Mouse (Mus musculus): ENCODE results near the gene Git2. TPM values are rescaled to one million over a fixed set of nuclear protein-coding genes. Genes with fewer than 3 reads are reported as not detected.

Git2 gene
- polyA plus RNA-seq, 1 experiment from 2014 or later = 32.6 TPM

DNA sequence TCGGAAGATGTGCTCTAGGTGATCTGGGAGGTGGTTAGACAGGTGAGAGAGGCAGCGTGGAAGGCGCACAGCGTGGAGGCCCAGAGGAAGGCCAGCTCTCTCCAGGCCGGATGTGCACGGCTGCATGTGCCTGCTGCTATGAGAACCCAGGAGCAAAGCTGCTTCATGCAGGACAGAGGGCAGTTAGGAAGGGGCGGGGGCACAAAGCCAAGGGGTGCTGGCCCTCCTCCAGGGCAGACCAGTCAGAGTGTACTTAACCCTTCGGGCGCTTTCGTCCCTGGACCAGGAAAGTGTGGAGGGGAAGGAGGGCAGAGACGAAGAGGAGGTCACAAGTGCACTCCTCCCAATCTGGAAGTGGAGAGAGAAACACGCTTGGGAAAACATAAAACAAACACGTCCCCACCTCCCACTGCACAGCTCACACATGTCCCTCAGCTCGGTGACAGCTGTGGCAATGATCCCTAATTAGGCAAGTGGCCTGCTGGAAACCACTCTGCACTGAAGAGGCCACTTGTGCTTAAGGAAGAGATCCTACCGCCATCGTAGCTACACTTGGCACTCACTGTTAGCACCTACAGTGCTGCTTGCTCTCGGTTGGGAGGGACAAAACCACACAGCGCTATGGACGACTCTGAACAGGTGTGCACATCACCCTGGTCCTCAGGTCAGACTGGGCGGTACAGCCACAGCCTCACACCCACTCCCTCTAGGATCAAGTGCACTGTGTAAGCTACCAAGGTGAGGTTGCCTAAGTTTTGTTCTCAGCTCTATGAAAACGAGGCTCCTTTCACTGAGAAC lies 38.0 kb downstream of the Git2 start:
- H3K4me3 ChIP-seq (ENCODE audit: control insufficient read depth in 1 of 2, insufficient read depth in 1 of 2, low read depth in 1 of 2, low read length in 2 of 2) = no peak overlapping the region
- H3K4me2 ChIP-seq (ENCODE audit: low read length) = no peak overlapping the region
- H3K9me3 ChIP-seq (ENCODE audit: control insufficient read depth, low read length) = no peaks in the 10 kb centered on the region
- H3K36me3 ChIP-seq (ENCODE audit: control insufficient read depth, insufficient read depth, low read length) = peaks cover 92% of the 10 kb centered on the region
- H3K9ac ChIP-seq (ENCODE audit: low read length) = no peak overlapping the region
- 71% methylated on average over 21 of the region's 21 CpGs for WGBS
- ATAC-seq (ENCODE audit: insufficient number of reproducible peaks, insufficient read depth, low FRiP score, low read depth) = no peak
- H3K4me1 ChIP-seq (ENCODE audit: control insufficient read depth in 2 of 2, insufficient read depth in 2 of 2, low read length in 2 of 2) = peaks cover 9 to 25% of the 10 kb centered on the region in 2 experiments
- no peaks in the 10 kb centered on the region for H3K27me3 ChIP-seq (ENCODE audit: control insufficient read depth, insufficient read depth, low read length)
- no peak overlapping the region for H3K27ac ChIP-seq (replicated peaks in 1 of 2; ENCODE audit: control insufficient read depth in 1 of 2, insufficient read depth in 1 of 2, low read depth in 2 of 2, low read length in 2 of 2)

DNA sequence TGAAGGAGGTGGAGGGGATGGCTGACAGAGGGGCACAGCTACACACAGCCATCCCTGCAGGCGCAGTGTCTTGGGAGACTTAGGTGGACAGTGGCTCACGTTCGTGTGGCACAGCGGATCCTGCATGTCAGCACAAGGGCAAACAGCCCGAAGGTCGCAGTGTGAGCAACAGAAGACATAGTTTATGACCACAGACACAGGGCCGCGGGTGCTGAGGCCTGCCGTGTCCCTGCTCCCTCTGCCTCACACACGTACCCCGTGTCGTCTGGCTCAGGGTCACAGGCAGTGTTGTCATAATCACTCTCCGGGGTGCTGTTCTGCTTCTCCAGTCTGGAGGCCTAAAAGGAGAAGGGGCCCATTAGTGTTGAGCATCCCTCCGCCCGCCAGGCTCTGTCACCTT lies 41.7 kb downstream of the Git2 start:
- H3K36me3 ChIP-seq (ENCODE audit: control insufficient read depth, insufficient read depth, low read length) = peaks cover 97% of the 10 kb centered on the region
- no peak overlapping the region for H3K9ac ChIP-seq (ENCODE audit: low read length)
- no peak overlapping the region for H3K4me3 ChIP-seq (ENCODE audit: control insufficient read depth in 1 of 2, insufficient read depth in 1 of 2, low read depth in 1 of 2, low read length in 2 of 2)
- H3K27ac ChIP-seq (replicated peaks in 1 of 2; ENCODE audit: control insufficient read depth in 1 of 2, insufficient read depth in 1 of 2, low read depth in 2 of 2, low read length in 2 of 2) = no peak overlapping the region
- no peak for ATAC-seq (ENCODE audit: insufficient number of reproducible peaks, insufficient read depth, low FRiP score, low read depth)
- H3K4me1 ChIP-seq (ENCODE audit: control insufficient read depth in 2 of 2, insufficient read depth in 2 of 2, low read length in 2 of 2) = peaks cover 2 to 13% of the 10 kb centered on the region in 2 experiments; a peak in 3 of 4 replicates
- H3K27me3 ChIP-seq (ENCODE audit: control insufficient read depth, insufficient read depth, low read length) = no peaks in the 10 kb centered on the region
- no peak overlapping the region for H3K4me2 ChIP-seq (ENCODE audit: low read length)
- 96% methylated on average over 15 of the region's 15 CpGs for WGBS
- no peaks in the 10 kb centered on the region for H3K9me3 ChIP-seq (ENCODE audit: control insufficient read depth, low read length)

DNA sequence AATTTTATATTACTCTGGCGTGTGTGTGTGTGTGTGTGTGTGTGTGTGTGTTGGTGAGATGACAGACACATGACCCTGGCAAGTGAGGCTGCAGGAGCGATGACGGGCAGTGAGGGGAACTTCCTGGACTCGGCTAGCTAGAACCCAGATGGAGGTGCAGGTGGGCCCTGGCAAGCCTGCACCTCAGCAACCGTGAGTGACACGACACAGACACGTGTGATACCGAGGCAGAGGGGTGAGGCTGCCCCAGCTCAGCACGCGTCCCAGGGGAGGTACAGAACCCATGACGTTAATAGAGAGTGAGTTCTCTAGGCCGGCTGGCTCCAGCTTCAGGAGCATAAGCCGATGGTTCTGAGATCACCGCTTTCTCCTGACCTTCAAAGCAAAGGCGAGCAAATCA lies 43.3 kb downstream of the Git2 start:
- peaks cover 96% of the 10 kb centered on the region for H3K36me3 ChIP-seq (ENCODE audit: control insufficient read depth, insufficient read depth, low read length)

DNA sequence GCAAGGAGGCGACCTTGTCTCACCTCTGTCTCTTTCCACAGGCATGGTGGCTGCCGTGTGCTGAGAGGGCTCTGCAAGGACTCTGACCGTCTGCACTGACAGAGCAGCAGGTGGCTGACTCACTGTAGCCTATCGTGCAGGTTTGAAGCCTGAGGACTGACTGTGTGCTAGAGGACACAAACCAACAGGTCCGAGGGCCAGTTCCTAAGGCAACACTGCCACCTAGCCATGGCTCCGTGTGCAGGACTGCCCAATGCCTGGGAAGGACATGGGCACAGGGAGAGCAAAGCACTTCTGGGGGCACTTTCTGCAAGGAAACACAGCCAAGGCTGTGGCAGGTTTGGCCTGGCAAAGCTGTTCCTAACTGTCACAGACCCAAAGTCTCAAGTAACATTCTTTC lies 43.8 kb downstream of the Git2 start:
- Histone ChIP-seq H3K4me1 (ENCODE audit: control insufficient read depth in 2 of 2, insufficient read depth in 2 of 2, low read length in 2 of 2) (no peaks in the 10 kb centered on the region), H3K4me3 (ENCODE audit: control insufficient read depth in 1 of 2, insufficient read depth in 1 of 2, low read depth in 1 of 2, low read length in 2 of 2) (no peak overlapping the region), H3K4me2 (ENCODE audit: low read length) (no peak overlapping the region), H3K9me3 (ENCODE audit: control insufficient read depth, low read length) (no peaks in the 10 kb centered on the region), H3K9ac (ENCODE audit: low read length) (no peak overlapping the region), H3K27me3 (ENCODE audit: control insufficient read depth, insufficient read depth, low read length) (no peaks in the 10 kb centered on the region), H3K27ac (replicated peaks in 1 of 2; ENCODE audit: control insufficient read depth in 1 of 2, insufficient read depth in 1 of 2, low read depth in 2 of 2, low read length in 2 of 2) (no peak overlapping the region), H3K36me3 (ENCODE audit: control insufficient read depth, insufficient read depth, low read length) (peaks cover 92% of the 10 kb centered on the region)
- ATAC-seq (ENCODE audit: insufficient number of reproducible peaks, insufficient read depth, low FRiP score, low read depth) = no peak
- 61% methylated on average over 6 of the region's 6 CpGs for WGBS

More for the DNA sequence above, 43.3 kb downstream of the Git2 start:
- no peaks in the 10 kb centered on the region for H3K4me1 ChIP-seq (ENCODE audit: control insufficient read depth in 2 of 2, insufficient read depth in 2 of 2, low read length in 2 of 2)
- ATAC-seq (ENCODE audit: insufficient number of reproducible peaks, insufficient read depth, low FRiP score, low read depth) = no peak
- H3K9ac ChIP-seq (ENCODE audit: low read length) = no peak overlapping the region
- H3K4me2 ChIP-seq (ENCODE audit: low read length) = no peak overlapping the region
- no peak overlapping the region for H3K27ac ChIP-seq (replicated peaks in 1 of 2; ENCODE audit: control insufficient read depth in 1 of 2, insufficient read depth in 1 of 2, low read depth in 2 of 2, low read length in 2 of 2)
- H3K27me3 ChIP-seq (ENCODE audit: control insufficient read depth, insufficient read depth, low read length) = no peaks in the 10 kb centered on the region
- H3K9me3 ChIP-seq (ENCODE audit: control insufficient read depth, low read length) = no peaks in the 10 kb centered on the region
- WGBS = 88% methylated on average over 15 of the region's 15 CpGs
- no peak overlapping the region for H3K4me3 ChIP-seq (ENCODE audit: control insufficient read depth in 1 of 2, insufficient read depth in 1 of 2, low read depth in 1 of 2, low read length in 2 of 2)

DNA sequence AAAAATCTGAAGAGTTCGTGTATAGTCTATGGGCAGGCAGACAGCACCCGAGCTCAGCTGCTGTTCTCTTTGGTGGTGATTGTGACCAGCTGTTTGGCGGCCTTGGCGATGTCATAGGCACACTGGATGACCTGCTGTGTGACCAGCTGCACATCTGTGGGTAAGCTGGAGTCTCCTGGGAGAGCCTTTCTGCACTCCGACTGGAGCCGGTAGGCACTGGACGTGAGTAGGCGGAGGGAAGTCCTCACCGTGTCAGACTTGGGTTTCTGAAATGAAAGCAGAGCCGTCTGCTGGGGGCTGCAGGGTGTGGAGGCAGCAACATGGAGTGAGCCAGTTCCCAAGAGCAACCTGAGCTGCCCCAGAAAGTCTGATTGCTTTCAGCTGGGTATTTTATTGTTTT lies 45.2 kb downstream of the Git2 start:
- no peak for ATAC-seq (ENCODE audit: insufficient number of reproducible peaks, insufficient read depth, low FRiP score, low read depth)

DNA sequence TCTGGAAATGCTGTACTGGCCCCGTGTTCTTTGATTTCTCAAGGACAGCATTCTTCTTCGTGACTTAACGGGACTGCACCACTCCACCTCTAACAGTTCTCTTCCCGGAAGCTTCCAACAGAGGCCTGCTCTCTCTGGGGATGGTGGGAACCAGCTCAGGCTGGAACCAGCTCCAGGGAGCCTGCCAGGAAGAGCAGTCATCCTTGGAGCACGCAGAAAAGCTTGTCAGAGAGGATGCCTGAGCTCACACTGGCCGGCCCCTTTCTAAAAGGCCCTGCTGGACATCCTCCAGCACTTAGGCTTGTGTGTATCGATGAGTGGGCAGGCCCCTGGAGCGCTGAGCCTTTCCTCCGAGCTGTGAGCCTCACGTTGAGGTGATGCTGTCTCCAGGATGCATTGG lies 47.2 kb downstream of the Git2 start:
- ATAC-seq (ENCODE audit: insufficient number of reproducible peaks, insufficient read depth, low FRiP score, low read depth) = no peak
- Histone ChIP-seq H3K27ac (replicated peaks in 1 of 2; ENCODE audit: control insufficient read depth in 1 of 2, insufficient read depth in 1 of 2, low read depth in 2 of 2, low read length in 2 of 2) (no peak overlapping the region), H3K9ac (ENCODE audit: low read length) (no peak overlapping the region), H3K4me1 (ENCODE audit: control insufficient read depth in 2 of 2, insufficient read depth in 2 of 2, low read length in 2 of 2) (no peaks in the 10 kb centered on the region), H3K9me3 (ENCODE audit: control insufficient read depth, low read length) (no peaks in the 10 kb centered on the region), H3K27me3 (ENCODE audit: control insufficient read depth, insufficient read depth, low read length) (no peaks in the 10 kb centered on the region), H3K4me3 (ENCODE audit: control insufficient read depth in 1 of 2, insufficient read depth in 1 of 2, low read depth in 1 of 2, low read length in 2 of 2) (no peak overlapping the region), H3K4me2 (ENCODE audit: low read length) (no peak overlapping the region), H3K36me3 (ENCODE audit: control insufficient read depth, insufficient read depth, low read length) (peaks cover 61% of the 10 kb centered on the region)
- WGBS = 72% methylated on average over 10 of the region's 10 CpGs

More for the DNA sequence above, 45.2 kb downstream of the Git2 start:
- Histone ChIP-seq H3K4me1 (ENCODE audit: control insufficient read depth in 2 of 2, insufficient read depth in 2 of 2, low read length in 2 of 2) (no peaks in the 10 kb centered on the region), H3K9me3 (ENCODE audit: control insufficient read depth, low read length) (no peaks in the 10 kb centered on the region), H3K36me3 (ENCODE audit: control insufficient read depth, insufficient read depth, low read length) (peaks cover 80% of the 10 kb centered on the region), H3K27ac (replicated peaks in 1 of 2; ENCODE audit: control insufficient read depth in 1 of 2, insufficient read depth in 1 of 2, low read depth in 2 of 2, low read length in 2 of 2) (no peak overlapping the region), H3K4me2 (ENCODE audit: low read length) (no peak overlapping the region), H3K27me3 (ENCODE audit: control insufficient read depth, insufficient read depth, low read length) (no peaks in the 10 kb centered on the region), H3K9ac (ENCODE audit: low read length) (no peak overlapping the region), H3K4me3 (ENCODE audit: control insufficient read depth in 1 of 2, insufficient read depth in 1 of 2, low read depth in 1 of 2, low read length in 2 of 2) (no peak overlapping the region)
- 77% methylated on average over 10 of the region's 10 CpGs for WGBS

DNA sequence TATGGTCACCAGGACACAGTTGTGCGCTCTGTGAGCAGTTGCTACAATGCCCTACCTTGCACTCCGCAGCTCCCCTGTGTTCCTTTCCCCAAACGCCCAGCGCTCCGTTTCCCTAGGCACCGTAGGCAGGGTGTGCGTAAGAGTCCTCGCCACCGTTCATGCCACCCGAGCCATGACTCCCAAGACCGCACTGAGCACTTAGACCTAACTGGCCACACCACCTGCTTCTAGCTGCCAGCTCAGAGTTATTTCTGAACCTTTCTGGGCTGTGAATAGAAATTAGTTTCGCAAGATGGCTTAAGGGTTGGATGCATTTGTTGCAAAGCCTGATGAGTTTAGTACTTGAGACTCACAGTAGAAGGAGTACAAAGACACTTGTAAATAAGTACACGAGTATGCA lies 52.5 kb downstream of the Git2 start:
- no peak overlapping the region for H3K4me3 ChIP-seq (ENCODE audit: control insufficient read depth in 1 of 2, insufficient read depth in 1 of 2, low read depth in 1 of 2, low read length in 2 of 2)
- 94% methylated on average over 13 of the region's 13 CpGs for WGBS
- no peaks in the 10 kb centered on the region for H3K27me3 ChIP-seq (ENCODE audit: control insufficient read depth, insufficient read depth, low read length)
- H3K36me3 ChIP-seq (ENCODE audit: control insufficient read depth, insufficient read depth, low read length) = peaks cover 48% of the 10 kb centered on the region
- H3K9ac ChIP-seq (ENCODE audit: low read length) = no peak overlapping the region
- no peaks in the 10 kb centered on the region for H3K4me1 ChIP-seq (ENCODE audit: control insufficient read depth in 2 of 2, insufficient read depth in 2 of 2, low read length in 2 of 2)
- H3K27ac ChIP-seq (replicated peaks in 1 of 2; ENCODE audit: control insufficient read depth in 1 of 2, insufficient read depth in 1 of 2, low read depth in 2 of 2, low read length in 2 of 2) = no peak overlapping the region
- no peak overlapping the region for H3K4me2 ChIP-seq (ENCODE audit: low read length)
- ATAC-seq (ENCODE audit: insufficient number of reproducible peaks, insufficient read depth, low FRiP score, low read depth) = no peak
- no peaks in the 10 kb centered on the region for H3K9me3 ChIP-seq (ENCODE audit: control insufficient read depth, low read length)

DNA sequence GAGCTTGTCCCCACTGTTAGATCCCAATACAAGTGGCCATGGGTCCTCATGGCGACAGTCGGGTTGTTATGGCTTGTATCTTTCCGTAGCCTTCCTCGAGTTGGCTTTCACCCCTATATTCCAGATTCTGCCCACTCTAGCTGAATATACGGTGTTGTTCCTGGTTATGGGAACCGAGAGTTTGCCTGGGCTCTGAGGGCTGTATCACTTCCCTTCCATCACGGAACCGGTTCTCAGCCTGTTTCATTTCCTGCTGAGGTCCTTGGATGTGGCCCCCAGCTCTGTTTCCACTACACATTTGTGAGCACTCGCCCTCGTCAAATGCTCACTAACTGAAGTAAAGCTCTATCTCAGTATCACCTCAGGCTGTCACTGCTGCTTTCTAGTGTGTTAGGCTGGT lies 53.3 kb downstream of the Git2 start:
- Histone ChIP-seq H3K27ac (replicated peaks in 1 of 2; ENCODE audit: control insufficient read depth in 1 of 2, insufficient read depth in 1 of 2, low read depth in 2 of 2, low read length in 2 of 2) (no peak overlapping the region), H3K4me3 (ENCODE audit: control insufficient read depth in 1 of 2, insufficient read depth in 1 of 2, low read depth in 1 of 2, low read length in 2 of 2) (no peak overlapping the region), H3K36me3 (ENCODE audit: control insufficient read depth, insufficient read depth, low read length) (peaks cover 45% of the 10 kb centered on the region), H3K4me2 (ENCODE audit: low read length) (no peak overlapping the region), H3K4me1 (ENCODE audit: control insufficient read depth in 2 of 2, insufficient read depth in 2 of 2, low read length in 2 of 2) (no peaks in the 10 kb centered on the region), H3K27me3 (ENCODE audit: control insufficient read depth, insufficient read depth, low read length) (no peaks in the 10 kb centered on the region), H3K9ac (ENCODE audit: low read length) (no peak overlapping the region), H3K9me3 (ENCODE audit: control insufficient read depth, low read length) (no peaks in the 10 kb centered on the region)
- 87% methylated on average over 10 of the region's 10 CpGs for WGBS
- no peak for ATAC-seq (ENCODE audit: insufficient number of reproducible peaks, insufficient read depth, low FRiP score, low read depth)
